Mouse (Mus musculus) liver, embryonic 16.5 days (tissue): ENCODE data around the gene Zfp882. TPM values are rescaled to one million over a fixed set of nuclear protein-coding genes. Genes with fewer than 3 reads are reported as not detected.
"Not testable (repeated sequence)": the region's sequence is repeated elsewhere in the genome, so short reads cannot be mapped to it uniquely, and the experiment has no call there.

Source experiments
- ATAC-seq: fragments of 200-750 bp; cut with Nextera tagmentation; 2 replicates; pipeline ENCODE4 v1.8.0; 2017; ENCODE audit warnings: low read depth, mild to moderate bottlenecking, moderate number of reproducible peaks, moderate library complexity
- H3K27ac ChIP-seq: fragments of 300-500 bp; sonication (generic); 2 replicates; pipeline ENCODE4 v1.5.1; 2014; ENCODE audit warnings: mild to moderate bottlenecking, low read length
- H3K27me3 ChIP-seq: fragments of 300-500 bp; sonication (generic); 2 replicates; pipeline ENCODE4 v1.6.1; 2014; ENCODE audit warnings: low read depth, low read length, mixed read lengths; ENCODE audit not compliant: control insufficient read depth, insufficient read depth
- H3K36me3 ChIP-seq: fragments of 300-500 bp; sonication (generic); 2 replicates; pipeline ENCODE4 v1.6.1; 2014; ENCODE audit warnings: mild to moderate bottlenecking; ENCODE audit not compliant: control insufficient read depth, insufficient read depth
- H3K4me1 ChIP-seq: fragments of 300-500 bp; sonication (generic); 2 replicates; pipeline ENCODE4 v1.6.1; 2014; ENCODE audit warnings: low read depth, low read length, mixed read lengths; ENCODE audit not compliant: control insufficient read depth
- H3K4me2 ChIP-seq: fragments of 300-500 bp; sonication (generic); 2 replicates; pipeline ENCODE4 v1.6.1; 2014; ENCODE audit warnings: low read depth, low read length, mixed read lengths
- H3K4me3 ChIP-seq: fragments of 300-500 bp; sonication (generic); 2 replicates; pipeline ENCODE4 v1.5.1; 2014; ENCODE audit warnings: low read depth, mild to moderate bottlenecking, low read length
- H3K9ac ChIP-seq: fragments of 300-500 bp; sonication (generic); 2 replicates; pipeline ENCODE4 v1.6.1; 2014; ENCODE audit warnings: low read depth, low read length
- H3K9me3 ChIP-seq: fragments of 300-500 bp; sonication (generic); replicated peaks from 2 replicates; pipeline ENCODE4 v1.6.1; 2016; ENCODE audit warnings: low read length; ENCODE audit not compliant: control insufficient read depth
- WGBS: fragments of 180-500 bp; shearing (Covaris S2); extraction: QIAGEN DNeasy Blood & Tissue Kit; methylation state at CpG from one replicate; pipeline ENCODE4 v1.1.7; 2014; ENCODE audit not compliant: insufficient replicate concordance; 5-methylcytosine and 5-hydroxymethylcytosine counted together
- polyA plus RNA-seq: library from polyadenylated mRNA; unstranded; fragments of >200 nt; fragmentation: Nextera tagmentation; extraction: Ambion mirVana; gene quantifications from 2 replicates; pipeline ENCODE4 v1.2.1, GENCODE M21; 2015

Gene Zfp882
- polyA plus RNA-seq, 1 experiment from 2014 or later: 0.63 TPM

DNA sequence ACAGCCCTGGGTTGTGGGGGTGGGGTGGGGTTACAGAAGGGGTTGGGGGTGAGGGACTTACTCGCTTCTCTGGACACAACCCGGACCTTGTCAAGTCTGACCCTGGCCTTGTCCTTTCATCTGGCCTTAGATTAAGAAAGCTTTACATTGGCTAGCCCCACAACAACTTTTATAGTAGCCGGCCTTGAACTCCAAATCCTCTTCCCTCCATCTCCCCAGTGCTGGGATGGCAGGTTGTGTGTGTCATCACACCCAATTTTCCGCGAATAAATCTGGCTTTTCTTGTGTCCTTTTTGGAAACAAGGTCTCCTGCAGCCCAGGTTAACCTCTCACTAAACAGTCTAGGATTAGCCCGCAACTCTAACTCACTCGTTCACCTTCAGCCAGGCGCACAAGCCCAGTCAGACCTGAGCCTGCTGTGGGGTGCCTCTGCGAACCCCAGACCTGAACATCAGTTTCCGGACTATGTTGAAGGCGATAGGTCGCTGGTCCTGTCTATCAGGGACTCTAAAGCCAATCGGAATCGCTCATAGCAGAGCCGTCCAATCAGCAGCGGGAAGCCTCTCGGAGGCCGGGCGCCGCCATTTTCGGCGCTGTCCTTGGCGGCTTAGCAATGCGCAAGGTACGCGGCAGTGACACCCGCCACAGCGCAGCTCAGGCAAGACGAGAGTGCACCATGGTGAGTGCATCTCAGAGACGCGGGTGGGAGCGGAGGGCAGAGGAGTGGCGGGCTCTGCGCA is 42.2 kb downstream of the Zfp882 start, which contains the start of gene Zfp961:
Zfp961 (plus strand) TSS at position 557 of the 740 bp plus-strand sequence.
- ATAC-seq: peak; percentile 100

DNA sequence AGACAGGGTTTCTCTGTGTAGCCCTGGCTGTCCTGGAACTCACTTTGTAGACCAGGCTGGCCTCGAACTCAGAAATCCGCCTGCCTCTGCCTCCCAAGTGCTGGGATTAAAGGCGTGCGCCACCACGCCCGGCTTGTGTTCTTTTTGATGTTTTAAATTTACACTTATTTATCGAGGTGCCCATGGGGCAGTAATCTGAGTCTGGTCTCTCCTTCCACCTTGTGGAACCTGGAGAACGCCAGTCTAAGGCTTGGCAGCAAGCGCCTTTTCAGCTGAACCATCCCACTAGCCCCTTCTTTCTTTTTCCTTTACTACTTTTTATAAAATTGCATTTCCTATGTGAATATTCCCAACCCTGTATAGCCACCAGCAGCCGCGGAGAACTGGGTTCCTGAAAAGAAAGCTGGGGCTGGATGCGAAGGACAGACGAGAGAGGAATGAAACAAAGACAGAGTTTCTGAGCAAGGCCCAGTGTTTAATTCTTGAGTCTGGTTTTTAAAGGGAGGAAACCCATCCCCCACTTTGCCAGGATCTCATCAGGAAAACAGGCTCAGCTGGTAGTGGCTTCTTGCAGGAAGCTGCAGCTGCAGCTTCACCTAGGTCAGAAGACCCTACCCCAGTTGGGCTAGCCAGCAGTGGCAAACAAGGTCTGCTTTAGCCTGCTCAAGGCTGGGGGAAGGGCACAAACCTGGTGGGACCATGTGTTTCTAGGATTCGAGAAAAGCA is 43.2 kb downstream of the Zfp882 start:
- Histone ChIP-seq H3K9ac (peak overlapping the region; percentile 89), H3K4me1 (peaks cover 13% of the 10 kb centered on the region), H3K9me3 (no peaks in the 10 kb centered on the region), H3K27me3 (no peaks in the 10 kb centered on the region), H3K36me3 (peaks cover 3% of the 10 kb centered on the region; the same call in 1 of the 2 replicates), H3K27ac (no peak overlapping the region), H3K4me2 (peak overlapping the region; percentile 71), H3K4me3 (peak overlapping the region; percentile 88)
- no peak for ATAC-seq
- 18% methylated on average over 13 of the region's 14 CpGs for WGBS

More for the DNA sequence above, 42.2 kb downstream of the Zfp882 start, which contains the start of gene Zfp961:
- H3K36me3 ChIP-seq: peaks cover 3% of the 10 kb centered on the region; the same call in 1 of the 2 replicates
- peak within 1 kb of the TSS; percentile 88 for H3K4me3 ChIP-seq
- peak within 1 kb of the TSS; percentile 77 for H3K27ac ChIP-seq
- H3K27me3 ChIP-seq: no peaks in the 10 kb centered on the region
- WGBS: 4% methylated on average over 34 of the region's 34 CpGs
- peak within 1 kb of the TSS; percentile 86 for H3K4me2 ChIP-seq
- H3K9ac ChIP-seq: peak within 1 kb of the TSS; percentile 89
- peaks cover 13% of the 10 kb centered on the region for H3K4me1 ChIP-seq
- no peaks in the 10 kb centered on the region for H3K9me3 ChIP-seq

DNA sequence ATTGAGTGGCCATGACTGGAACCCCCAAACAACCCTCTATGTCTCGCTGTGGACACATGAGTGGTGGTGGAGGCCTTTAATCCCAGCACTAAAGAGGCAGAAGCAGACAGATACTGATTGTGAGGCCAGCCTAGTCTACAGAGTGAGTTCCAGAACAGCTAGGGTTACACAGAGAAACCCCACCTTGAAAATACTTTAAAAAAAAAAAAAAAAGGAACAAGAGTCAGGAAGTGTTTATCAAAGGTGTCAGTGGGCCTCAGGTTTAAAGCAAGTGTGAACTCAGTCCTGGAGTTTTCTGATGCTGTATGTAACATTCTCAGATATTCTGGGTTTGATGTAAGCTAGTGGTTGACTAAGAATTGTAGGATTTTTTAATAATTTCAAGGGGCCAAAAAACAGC is 44.1 kb downstream of the Zfp882 start:
- Histone ChIP-seq H3K9me3 (no peaks in the 10 kb centered on the region), H3K36me3 (peaks cover 3% of the 10 kb centered on the region; the same call in 1 of the 2 replicates), H3K4me1 (peaks cover 13% of the 10 kb centered on the region), H3K4me3 (no peak overlapping the region), H3K9ac (no peak overlapping the region), H3K27me3 (no peaks in the 10 kb centered on the region), H3K4me2 (0 out of 2 replicates have a peak overlapping the region, but pooled peaks have one; percentile 71), H3K27ac (no peak overlapping the region)
- WGBS: 87% methylated on average over 1 of the region's 1 CpGs
- ATAC-seq: no peak

DNA sequence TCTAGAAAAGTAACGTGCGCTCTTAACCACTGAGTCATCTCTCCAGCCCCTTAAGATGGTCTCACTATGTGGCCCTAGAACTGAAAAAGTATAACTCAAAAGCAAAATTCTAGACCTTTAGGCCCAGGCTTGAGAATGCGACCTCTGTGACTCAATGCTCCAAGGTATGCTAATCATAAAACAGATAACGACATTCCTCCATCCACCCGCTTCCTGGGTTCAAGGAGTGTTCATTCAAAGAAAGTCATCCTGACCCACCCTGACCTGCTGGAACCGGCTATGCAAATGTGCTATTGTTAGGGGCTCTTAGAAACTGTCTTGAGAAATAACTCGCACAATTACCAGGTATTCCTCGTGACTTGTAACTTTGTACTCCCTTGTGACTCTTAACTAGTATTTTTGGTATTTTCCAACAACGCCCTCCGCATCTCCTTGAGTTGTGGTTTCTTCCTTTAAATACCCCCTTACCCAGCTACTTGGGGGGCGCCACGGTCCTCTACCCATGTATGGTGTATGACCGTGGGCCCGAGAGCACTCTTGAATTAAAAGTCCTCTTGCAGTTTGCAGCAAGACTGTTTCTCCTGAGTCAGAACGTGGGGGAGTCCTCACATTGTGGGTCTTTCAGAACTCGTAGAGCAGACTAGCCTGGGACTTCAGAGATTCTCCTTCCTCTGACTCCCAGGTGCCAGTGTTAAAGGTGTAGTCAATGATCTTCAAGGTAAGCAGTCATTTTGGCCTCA is 44.7 kb downstream of the Zfp882 start:
- not testable (repeated sequence) for H3K9me3 ChIP-seq, H3K36me3 ChIP-seq, H3K27ac ChIP-seq, H3K9ac ChIP-seq, H3K27me3 ChIP-seq, ATAC-seq, H3K4me2 ChIP-seq, H3K4me3 ChIP-seq
- WGBS: 87% methylated on average over 16 of the region's 16 CpGs
- peaks cover 13% of the 10 kb centered on the region for H3K4me1 ChIP-seq

DNA sequence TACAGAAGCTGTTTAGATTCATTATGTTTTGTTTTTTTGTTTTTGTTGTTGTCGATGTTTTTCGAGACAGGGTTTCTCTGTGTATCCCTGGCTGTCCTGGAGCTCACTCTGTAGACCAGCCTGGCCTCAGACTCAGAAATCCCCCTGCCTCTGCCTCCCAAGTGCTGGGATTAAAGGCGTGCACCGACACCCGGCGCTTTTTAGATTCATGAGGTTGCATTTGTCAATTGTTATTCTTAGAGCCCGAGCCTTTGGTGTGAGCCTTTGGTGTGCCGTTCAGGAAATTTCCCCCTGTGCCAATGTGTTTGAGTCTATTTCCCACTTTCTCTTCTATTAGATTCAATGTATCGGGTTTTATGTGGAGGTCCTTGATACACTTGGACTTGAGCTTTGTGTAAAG is 46.3 kb downstream of the Zfp882 start:
- WGBS: 85% methylated on average over 9 of the region's 9 CpGs
- H3K27ac ChIP-seq: no peak overlapping the region
- H3K9me3 ChIP-seq: no peaks in the 10 kb centered on the region
- H3K36me3 ChIP-seq: peaks cover 3% of the 10 kb centered on the region; the same call in 1 of the 2 replicates
- ATAC-seq: no peak
- H3K9ac ChIP-seq: no peak overlapping the region
- no peak overlapping the region for H3K4me2 ChIP-seq
- peaks cover 13% of the 10 kb centered on the region for H3K4me1 ChIP-seq
- no peaks in the 10 kb centered on the region for H3K27me3 ChIP-seq
- H3K4me3 ChIP-seq: no peak overlapping the region

DNA sequence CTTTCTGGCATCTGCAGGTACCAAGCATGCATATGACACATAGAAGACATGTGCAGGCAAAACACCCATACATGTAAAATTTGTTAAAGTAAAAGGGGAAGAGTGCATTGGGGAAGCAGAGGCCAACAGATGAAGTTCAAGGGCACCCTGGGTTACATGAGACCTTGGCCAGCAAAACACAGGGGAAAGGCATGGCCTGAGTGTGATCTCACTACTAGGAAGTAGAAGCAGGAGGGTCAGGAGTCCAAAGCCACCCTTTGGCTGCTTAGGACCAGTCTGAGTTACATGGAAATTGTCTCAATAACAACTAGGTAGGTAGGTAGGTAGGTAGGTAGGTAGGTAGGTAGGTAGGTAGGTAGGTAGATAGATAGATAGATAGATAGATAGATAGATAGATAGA is 52.1 kb downstream of the Zfp882 start:
- Histone ChIP-seq H3K27ac (no peak overlapping the region), H3K27me3 (no peaks in the 10 kb centered on the region), H3K4me1 (no peaks in the 10 kb centered on the region), H3K4me2 (no peak overlapping the region), H3K4me3 (no peak overlapping the region), H3K9me3 (no peaks in the 10 kb centered on the region), H3K36me3 (peaks cover 6% of the 10 kb centered on the region), H3K9ac (no peak overlapping the region)
- ATAC-seq: no peak

DNA sequence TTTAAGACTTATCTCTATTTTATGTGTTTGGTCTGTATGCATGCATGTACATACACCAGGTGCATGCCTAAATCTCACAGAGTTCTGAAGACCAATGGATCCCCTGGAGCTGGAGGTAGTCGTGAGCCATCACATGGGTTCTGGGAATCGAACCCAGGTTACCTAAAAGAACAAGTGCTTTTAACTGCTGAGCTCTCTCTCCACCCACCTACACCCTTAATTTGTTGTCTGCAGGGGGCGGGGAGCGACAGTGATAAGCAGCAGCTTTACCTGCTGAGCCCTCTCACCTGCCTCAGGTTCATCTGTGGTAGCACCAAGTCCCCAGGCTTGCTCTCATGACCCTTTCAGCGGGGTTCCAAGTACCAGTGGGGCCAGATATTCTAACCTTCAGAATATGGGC is 53.4 kb downstream of the Zfp882 start:
- H3K36me3 ChIP-seq: peaks cover 19% of the 10 kb centered on the region
- no peak overlapping the region for H3K27ac ChIP-seq
- no peaks in the 10 kb centered on the region; the same call in 1 of the 2 replicates for H3K9me3 ChIP-seq
- no peak for ATAC-seq
- WGBS: 70% methylated on average over 5 of the region's 5 CpGs
- no peak overlapping the region for H3K4me3 ChIP-seq
- no peak overlapping the region for H3K4me2 ChIP-seq
- no peak overlapping the region for H3K9ac ChIP-seq
- H3K27me3 ChIP-seq: no peaks in the 10 kb centered on the region
- H3K4me1 ChIP-seq: no peaks in the 10 kb centered on the region

DNA sequence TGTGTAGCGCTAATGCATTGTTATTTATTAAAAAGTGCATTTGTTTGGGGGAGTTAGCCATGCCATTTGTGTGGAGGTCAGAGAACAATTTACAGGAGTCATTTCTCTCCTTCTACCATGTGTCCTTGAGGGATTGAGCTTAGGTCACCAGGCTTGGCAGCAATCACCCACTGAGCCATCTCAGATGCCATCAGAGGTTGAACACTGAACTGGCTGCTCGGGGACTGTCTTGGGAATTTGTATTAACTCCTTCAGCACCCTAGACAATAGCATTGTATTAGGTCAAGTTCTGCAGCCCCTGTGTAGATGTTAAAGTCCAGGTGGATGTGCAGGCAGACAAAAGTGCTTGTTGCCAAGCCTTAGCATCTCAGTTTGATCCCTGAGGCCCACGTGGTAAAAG is 55.6 kb downstream of the Zfp882 start:
- Histone ChIP-seq H3K4me1 (no peaks in the 10 kb centered on the region), H3K27me3 (no peaks in the 10 kb centered on the region), H3K36me3 (peaks cover 34% of the 10 kb centered on the region), H3K4me2 (no peak overlapping the region), H3K27ac (no peak overlapping the region), H3K4me3 (no peak overlapping the region), H3K9ac (no peak overlapping the region), H3K9me3 (no peaks in the 10 kb centered on the region; the same call in 1 of the 2 replicates)
- 67% methylated on average over 3 of the region's 3 CpGs for WGBS
- ATAC-seq: no peak
